Mouse (Mus musculus) liver, adult (tissue): ENCODE data around the gene Swt1.

Experiments
- GATA4 ChIP-seq: IDR thresholded peaks from 2 replicates; pipeline ENCODE4 v1.6.1; 2014; ENCODE audit warnings: mild to moderate bottlenecking, low read length; ENCODE audit not compliant: insufficient replicate concordance

Gene Swt1

GRCm38 (mm10) chr1:151428263-151429221, at the start of gene Swt1, which contains the start of gene Trmt1l:
Gene Swt1, minus strand, starts transcription at chr1:151428455.
Gene Trmt1l, plus strand, starts transcription at chr1:151428542.
- TF ChIP-seq GATA4: no peak

GRCm38 (mm10) chr1:151471429-151471828, 43.2 kb upstream of the Swt1 start:
- no peak for TF ChIP-seq GATA4

GRCm38 (mm10) chr1:151466571-151466970, 38.3 kb upstream of the Swt1 start:
- no peak for TF ChIP-seq GATA4

- no peak for TF ChIP-seq GATA4
Observed at GRCm38 (mm10) chr1:151464914-151465313, 36.7 kb upstream of the Swt1 start.

- TF ChIP-seq GATA4: no peak
Observed at GRCm38 (mm10) chr1:151461265-151461664, 33.0 kb upstream of the Swt1 start.

- TF ChIP-seq GATA4: no peak
Observed at GRCm38 (mm10) chr1:151457087-151457486, 28.8 kb upstream of the Swt1 start.

- no peak for TF ChIP-seq GATA4
Observed at GRCm38 (mm10) chr1:151451946-151452345, 23.7 kb upstream of the Swt1 start.

- TF ChIP-seq GATA4: no peak
Observed at GRCm38 (mm10) chr1:151450851-151451250, 22.6 kb upstream of the Swt1 start.

- no peak for TF ChIP-seq GATA4
Observed at GRCm38 (mm10) chr1:151449866-151450265, 21.6 kb upstream of the Swt1 start.

GRCm38 (mm10) chr1:151435431-151435830, 7.2 kb upstream of the Swt1 start:
- no peak for TF ChIP-seq GATA4

GRCm38 (mm10) chr1:151429316-151429715, 1.1 kb upstream of the Swt1 start:
- TF ChIP-seq GATA4: no peak

- TF ChIP-seq GATA4: no peak
Observed at GRCm38 (mm10) chr1:151427888-151428262, 380 bp downstream of the Swt1 start.

- TF ChIP-seq GATA4: no peak
Observed at GRCm38 (mm10) chr1:151426947-151427600, 1.2 kb downstream of the Swt1 start.

- no peak for TF ChIP-seq GATA4
Observed at GRCm38 (mm10) chr1:151422178-151422577, 6.1 kb downstream of the Swt1 start.

GRCm38 (mm10) chr1:151409827-151410226, 18.4 kb downstream of the Swt1 start:
- no peak for TF ChIP-seq GATA4

- TF ChIP-seq GATA4: no peak
Observed at GRCm38 (mm10) chr1:151390029-151390428, 38.2 kb downstream of the Swt1 start.
